Mouse (Mus musculus): ENCODE measurements around the gene Spc24.

DNA sequence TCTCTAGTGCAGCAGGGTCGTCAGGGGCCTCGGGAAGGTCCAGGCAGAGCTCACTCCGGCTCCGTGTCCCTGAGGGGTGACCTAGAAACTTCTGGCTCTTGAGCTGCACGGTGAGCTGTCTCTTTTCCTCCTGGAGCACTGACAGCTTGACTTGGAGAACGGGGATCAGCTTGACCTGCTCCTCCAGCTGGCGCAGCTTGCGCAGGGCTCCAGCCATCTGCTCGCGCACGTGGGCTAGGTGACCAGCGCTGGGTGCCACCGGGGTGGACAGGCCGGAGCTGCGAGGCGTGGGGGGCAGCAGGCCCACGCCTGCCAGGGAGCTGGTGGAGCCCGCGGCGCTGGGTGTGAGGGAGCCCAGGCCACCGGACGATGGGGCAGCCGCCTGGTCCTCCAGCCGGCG, 34.8 kb upstream of the Spc24 start:
- TF ChIP-seq POLR2A (IDR thresholded peaks at IDR 0.05; ENCODE audit: borderline replicate concordance, low read depth, low read length): no peak
- TF ChIP-seq CTCF (IDR thresholded peaks at IDR 0.05; ENCODE audit: low read depth, low read length): no peak

Measured in bone marrow macrophage, adult 2 months (primary cell).